Mouse (Mus musculus): ENCODE results near the gene Gabpb2. TPM values are rescaled to one million over a fixed set of nuclear protein-coding genes. Genes with fewer than 3 reads are reported as not detected.
"Not testable (repeated sequence)": the region's sequence is repeated elsewhere in the genome, so short reads cannot be mapped to it uniquely, and the experiment has no call there.

Gabpb2 gene
- polyA plus RNA-seq, 1 experiment from 2014 or later: 9.1 TPM

DNA sequence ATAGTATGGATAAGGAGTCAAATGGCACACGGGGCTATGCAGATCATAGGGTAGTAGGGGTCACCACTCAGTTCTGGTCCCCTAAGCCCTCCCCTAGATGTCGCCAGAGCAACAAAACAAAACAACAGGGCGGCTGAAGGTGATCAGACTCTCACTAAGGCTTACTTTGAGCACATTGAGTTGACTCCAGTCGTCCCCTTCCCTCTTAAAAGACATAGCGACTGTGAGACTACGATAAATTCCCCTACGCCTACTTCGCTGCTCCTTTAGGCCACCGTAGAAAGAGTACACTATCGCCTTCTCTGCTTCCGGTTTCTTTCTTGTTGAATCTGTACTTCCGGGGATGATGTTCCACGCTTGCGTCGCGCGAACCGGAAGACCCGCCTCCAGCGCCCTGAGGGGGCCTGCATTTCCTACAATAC, 84.0 kb downstream of the Gabpb2 start, which contains the start of the genes Scnm1 and Lysmd1:
TSS of gene Scnm1 (minus strand) at position 332 of the 422 bp plus-strand sequence.
TSS of gene Lysmd1 (plus strand) at position 409 of the 422 bp plus-strand sequence.
- Histone ChIP-seq H3K27ac (ENCODE audit: low read depth, low read length) (peak within 1 kb of the TSS; percentile 38; the same call in 1 of the 2 replicates), H3K4me1 (replicated peaks; ENCODE audit: control insufficient read depth, insufficient read depth, low read length) (peaks cover 15% of the 10 kb centered on the region), H3K9me3 (ENCODE audit: control insufficient read depth, low read length) (no peaks in the 10 kb centered on the region), H3K9ac (ENCODE audit: low read depth, low read length) (peak within 1 kb of the TSS; percentile 78), H3K27me3 (replicated peaks; ENCODE audit: control insufficient read depth, insufficient read depth, low read length) (no peaks in the 10 kb centered on the region), H3K4me2 (peak within 1 kb of the TSS; percentile 78), H3K36me3 (ENCODE audit: control insufficient read depth, insufficient read depth, low read length) (no peaks in the 10 kb centered on the region; the same call in 1 of the 2 replicates), H3K4me3 (ENCODE audit: low read depth, low read length) (peak within 1 kb of the TSS; percentile 72)
- under 1% methylated on average over 20 of the region's 20 CpGs for WGBS
- DNase-seq (ENCODE audit: low spot score) (peak; percentile 85), ATAC-seq (replicated peaks; ENCODE audit: low FRiP score) (peak; percentile 89)

DNA sequence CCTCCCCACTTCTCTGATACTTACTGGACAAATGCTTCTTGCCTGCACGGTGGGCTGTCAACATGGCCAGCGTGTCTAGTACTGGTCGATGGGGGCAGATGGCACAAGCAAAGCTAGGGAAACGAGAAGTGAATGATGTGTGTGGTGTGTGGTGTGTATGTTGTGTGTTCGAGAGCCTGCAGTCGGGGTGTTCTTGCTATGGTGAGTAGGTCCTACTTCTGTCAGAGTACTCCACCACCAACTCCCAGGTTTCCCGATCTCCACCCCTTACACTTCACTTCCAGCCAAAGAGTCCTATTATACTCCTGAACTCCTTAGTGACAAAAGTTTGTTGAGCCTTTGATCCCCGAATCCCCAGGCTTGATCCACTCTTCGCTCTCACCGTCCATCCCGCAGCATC, 84.5 kb downstream of the Gabpb2 start:
- DNase-seq (ENCODE audit: low spot score): no peak
- Histone ChIP-seq H3K27ac (ENCODE audit: low read depth, low read length) (peak overlapping the region; percentile 36; the same call in 1 of the 2 replicates), H3K27me3 (replicated peaks; ENCODE audit: control insufficient read depth, insufficient read depth, low read length) (no peaks in the 10 kb centered on the region), H3K9ac (ENCODE audit: low read depth, low read length) (peak overlapping the region; percentile 78), H3K4me2 (peak overlapping the region; percentile 78), H3K9me3 (ENCODE audit: control insufficient read depth, low read length) (no peaks in the 10 kb centered on the region), H3K4me1 (replicated peaks; ENCODE audit: control insufficient read depth, insufficient read depth, low read length) (peaks cover 15% of the 10 kb centered on the region), H3K36me3 (ENCODE audit: control insufficient read depth, insufficient read depth, low read length) (no peaks in the 10 kb centered on the region; the same call in 1 of the 2 replicates), H3K4me3 (ENCODE audit: low read depth, low read length) (peak overlapping the region; percentile 72)
- WGBS: 51% methylated on average over 11 of the region's 11 CpGs
- 0 out of 2 replicates have a peak, but pooled peaks have one; percentile 0 for ATAC-seq (replicated peaks; ENCODE audit: low FRiP score)

DNA sequence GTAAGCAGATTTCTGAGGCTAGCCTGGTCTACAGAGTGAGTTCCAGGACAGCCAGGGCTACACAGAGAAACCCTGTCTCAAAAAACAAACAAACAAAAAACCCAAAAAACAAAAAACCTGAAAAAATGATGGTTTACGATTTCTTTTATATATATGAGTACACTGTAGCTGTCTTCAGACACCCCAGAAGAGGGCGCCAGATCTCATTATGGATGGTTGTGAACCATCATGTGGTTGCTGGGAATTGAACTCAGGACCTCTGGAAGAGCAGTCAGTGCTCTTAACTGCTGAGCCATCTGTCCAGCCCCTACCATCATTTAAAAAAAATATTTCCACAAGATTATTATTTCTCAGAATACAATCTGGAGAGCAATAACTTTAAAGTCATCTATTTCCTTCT, 85.3 kb downstream of the Gabpb2 start:
- not testable (repeated sequence) for DNase-seq (ENCODE audit: low spot score); ATAC-seq (replicated peaks; ENCODE audit: low FRiP score); H3K27ac ChIP-seq (ENCODE audit: low read depth, low read length); H3K27me3 ChIP-seq (replicated peaks; ENCODE audit: control insufficient read depth, insufficient read depth, low read length); H3K36me3 ChIP-seq (ENCODE audit: control insufficient read depth, insufficient read depth, low read length); H3K9ac ChIP-seq (ENCODE audit: low read depth, low read length); H3K9me3 ChIP-seq (ENCODE audit: control insufficient read depth, low read length)
- peak overlapping the region; percentile 72; the same call in 1 of the 2 replicates for H3K4me3 ChIP-seq (ENCODE audit: low read depth, low read length)
- H3K4me1 ChIP-seq (replicated peaks; ENCODE audit: control insufficient read depth, insufficient read depth, low read length): peaks cover 15% of the 10 kb centered on the region
- WGBS: 86% methylated on average over 2 of the region's 2 CpGs
- H3K4me2 ChIP-seq: peak overlapping the region; percentile 78

Small RNA genes within 50 kb of the gene (microRNA-seq; reads per million reads assigned to microRNA genes)
- gene Mir8099-1 (ENCODE audit: borderline number of aligned reads): not detected

Other genes starting within 250 kb of the Gabpb2 start
- 17.0 and 20.5 TPM in 2 replicates for gene Pi4kb, start 243.2 kb downstream of the Gabpb2 start, polyA plus RNA-seq (2014; fragmentation: Nextera tagmentation; extraction: Ambion mirVana)
- gene Zfp687, start 202.5 kb downstream of the Gabpb2 start, polyA plus RNA-seq (2014; fragmentation: Nextera tagmentation; extraction: Ambion mirVana): 20.2 and 23.7 TPM in 2 replicates
- gene Psmd4, start 175.3 kb downstream of the Gabpb2 start, polyA plus RNA-seq (2014; fragmentation: Nextera tagmentation; extraction: Ambion mirVana): 290 and 304 TPM in 2 replicates
- 10.9 and 12.8 TPM in 2 replicates for gene Pip5k1a, start 111.0 kb downstream of the Gabpb2 start, polyA plus RNA-seq (2014; fragmentation: Nextera tagmentation; extraction: Ambion mirVana)
- 109 and 111 TPM in 2 replicates for gene Vps72, start 106.9 kb downstream of the Gabpb2 start, polyA plus RNA-seq (2014; fragmentation: Nextera tagmentation; extraction: Ambion mirVana)
- gene Tmod4, start 93.4 kb downstream of the Gabpb2 start, polyA plus RNA-seq (2014; fragmentation: Nextera tagmentation; extraction: Ambion mirVana): 1.1 TPM in 2 replicates
- 53.1 and 58.5 TPM in 2 replicates for gene Scnm1, start 83.9 kb downstream of the Gabpb2 start, polyA plus RNA-seq (2014; fragmentation: Nextera tagmentation; extraction: Ambion mirVana)
- gene Lysmd1, start 83.8 kb downstream of the Gabpb2 start, polyA plus RNA-seq (2014; fragmentation: Nextera tagmentation; extraction: Ambion mirVana): 8.9 and 9.1 TPM in 2 replicates
- 4.8 and 5.4 TPM in 2 replicates for gene Tnfaip8l2, start 75.6 kb downstream of the Gabpb2 start, polyA plus RNA-seq (2014; fragmentation: Nextera tagmentation; extraction: Ambion mirVana)
- gene Sema6c, start 57.5 kb downstream of the Gabpb2 start, polyA plus RNA-seq (2014; fragmentation: Nextera tagmentation; extraction: Ambion mirVana): 2.5 and 2.8 TPM in 2 replicates
- gene Cdc42se1, start 10.8 kb upstream of the Gabpb2 start, polyA plus RNA-seq (2014; fragmentation: Nextera tagmentation; extraction: Ambion mirVana): 93.6 and 102 TPM in 2 replicates
- 8.6 and 8.7 TPM in 2 replicates for gene Mllt11, start 14.3 kb upstream of the Gabpb2 start, polyA plus RNA-seq (2014; fragmentation: Nextera tagmentation; extraction: Ambion mirVana)
- gene Gm128, start 23.7 kb upstream of the Gabpb2 start, polyA plus RNA-seq (2014; fragmentation: Nextera tagmentation; extraction: Ambion mirVana): 0.95 and 1.0 TPM in 2 replicates
- gene Bnipl, start 33.3 kb upstream of the Gabpb2 start, polyA plus RNA-seq (2014; fragmentation: Nextera tagmentation; extraction: Ambion mirVana): 0.08 and 0.25 TPM in 2 replicates
- 29.0 and 29.9 TPM in 2 replicates for gene Mindy1, start 63.4 kb upstream of the Gabpb2 start, polyA plus RNA-seq (2014; fragmentation: Nextera tagmentation; extraction: Ambion mirVana)
- 19.8 and 22.7 TPM in 2 replicates for gene Prune1, start 64.2 kb upstream of the Gabpb2 start, polyA plus RNA-seq (2014; fragmentation: Nextera tagmentation; extraction: Ambion mirVana)
- gene Anxa9, start 89.3 kb upstream of the Gabpb2 start, polyA plus RNA-seq (2014; fragmentation: Nextera tagmentation; extraction: Ambion mirVana): 5.5 and 6.7 TPM in 2 replicates
- gene Cers2, start 96.9 kb upstream of the Gabpb2 start, polyA plus RNA-seq (2014; fragmentation: Nextera tagmentation; extraction: Ambion mirVana): 178 and 182 TPM in 2 replicates
- 47.0 and 57.6 TPM in 2 replicates for gene Setdb1, start 139.3 kb upstream of the Gabpb2 start, polyA plus RNA-seq (2014; fragmentation: Nextera tagmentation; extraction: Ambion mirVana)
- not detected in 2 replicates for gene 4930558C23Rik, start 184.9 kb upstream of the Gabpb2 start, polyA plus RNA-seq (2014; fragmentation: Nextera tagmentation; extraction: Ambion mirVana)
- 26.5 and 29.8 TPM in 2 replicates for gene Arnt, start 216.5 kb upstream of the Gabpb2 start, polyA plus RNA-seq (2014; fragmentation: Nextera tagmentation; extraction: Ambion mirVana)